Mouse (Mus musculus): ENCODE measurements around the gene Psmd11. TPM values are rescaled to one million over a fixed set of nuclear protein-coding genes. Genes with fewer than 3 reads are reported as not detected.

The Psmd11 gene
- polyA plus RNA-seq, 1 experiment from 2014 or later: 348 TPM

GRCm38 (mm10) chr11:80505581-80505980 lies 77.2 kb downstream of the Psmd11 start:
- Histone ChIP-seq H3K4me1 (ENCODE audit: control insufficient read depth, insufficient read depth, low read length) (peaks cover 9% of the 10 kb centered on the region), H3K4me3 (ENCODE audit: low read depth, low read length) (no peak overlapping the region), H3K27me3 (ENCODE audit: control insufficient read depth, insufficient read depth, low read length) (no peaks in the 10 kb centered on the region), H3K27ac (replicated peaks; ENCODE audit: low read depth, low read length) (no peak overlapping the region), H3K4me2 (ENCODE audit: low read depth, low read length) (no peak overlapping the region), H3K9me3 (replicated peaks; ENCODE audit: control insufficient read depth, low read length) (no peaks in the 10 kb centered on the region), H3K36me3 (replicated peaks; ENCODE audit: control insufficient read depth, insufficient read depth, low read depth, low read length) (no peaks in the 10 kb centered on the region), H3K9ac (replicated peaks; ENCODE audit: low read length) (no peak overlapping the region)
- ATAC-seq (replicated peaks; ENCODE audit: insufficient number of reproducible peaks, low FRiP score, low TSS enrichment, low read depth) (no peak), DNase-seq (ENCODE audit: low spot score) (no peak)
- WGBS: 76% methylated on average over 3 of the region's 3 CpGs

DNA sequence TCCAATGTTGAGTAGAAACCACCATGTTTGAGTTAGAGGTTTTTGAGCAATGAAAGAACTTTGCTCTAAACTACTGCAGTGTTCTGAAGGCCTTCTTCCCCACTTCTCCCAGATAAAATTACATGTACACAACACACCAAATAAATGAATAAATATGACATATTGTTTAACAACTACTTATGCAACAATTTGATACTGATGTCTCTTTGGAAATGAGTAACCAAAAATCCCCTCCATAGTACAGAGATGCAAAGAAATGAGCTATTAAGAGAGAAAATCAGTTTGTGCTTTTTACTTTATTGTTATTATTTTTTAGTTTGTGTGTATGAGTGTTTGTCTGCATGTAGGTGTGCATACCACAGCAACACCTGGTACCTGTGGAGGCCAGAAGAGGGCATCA lies 78.1 kb downstream of the Psmd11 start:
- Histone ChIP-seq H3K4me3 (ENCODE audit: low read depth, low read length) (no peak overlapping the region), H3K9ac (replicated peaks; ENCODE audit: low read length) (no peak overlapping the region), H3K27me3 (ENCODE audit: control insufficient read depth, insufficient read depth, low read length) (no peaks in the 10 kb centered on the region), H3K36me3 (replicated peaks; ENCODE audit: control insufficient read depth, insufficient read depth, low read depth, low read length) (no peaks in the 10 kb centered on the region), H3K4me1 (ENCODE audit: control insufficient read depth, insufficient read depth, low read length) (peaks cover 9% of the 10 kb centered on the region), H3K9me3 (replicated peaks; ENCODE audit: control insufficient read depth, low read length) (no peaks in the 10 kb centered on the region), H3K27ac (replicated peaks; ENCODE audit: low read depth, low read length) (no peak overlapping the region), H3K4me2 (ENCODE audit: low read depth, low read length) (no peak overlapping the region)
- no peak for DNase-seq (ENCODE audit: low spot score)
- ATAC-seq (replicated peaks; ENCODE audit: insufficient number of reproducible peaks, low FRiP score, low TSS enrichment, low read depth): no peak

DNA sequence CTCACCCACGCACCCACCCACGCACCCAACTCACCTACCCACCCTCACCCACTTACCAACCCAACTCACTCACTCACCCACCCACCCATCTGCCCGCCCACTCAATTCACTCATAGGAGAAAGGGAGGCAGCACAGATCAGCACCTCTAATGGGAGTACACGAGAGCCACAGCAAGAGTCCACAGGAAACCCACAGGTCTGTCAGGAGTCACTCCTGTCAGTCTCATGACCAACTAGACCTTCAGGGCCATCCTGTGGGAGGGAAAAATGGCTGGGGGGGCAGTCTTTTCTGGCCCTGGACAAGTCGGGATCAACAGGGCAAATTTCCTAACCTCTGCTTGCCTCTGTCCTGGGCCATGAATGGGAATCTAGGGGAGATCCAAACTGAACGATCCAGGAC lies 79.4 kb downstream of the Psmd11 start:
- Histone ChIP-seq H3K36me3 (replicated peaks; ENCODE audit: control insufficient read depth, insufficient read depth, low read depth, low read length) (no peaks in the 10 kb centered on the region), H3K4me1 (ENCODE audit: control insufficient read depth, insufficient read depth, low read length) (peaks cover 9% of the 10 kb centered on the region), H3K9ac (replicated peaks; ENCODE audit: low read length) (no peak overlapping the region), H3K4me2 (ENCODE audit: low read depth, low read length) (no peak overlapping the region), H3K9me3 (replicated peaks; ENCODE audit: control insufficient read depth, low read length) (no peaks in the 10 kb centered on the region), H3K27ac (replicated peaks; ENCODE audit: low read depth, low read length) (no peak overlapping the region), H3K27me3 (ENCODE audit: control insufficient read depth, insufficient read depth, low read length) (no peaks in the 10 kb centered on the region), H3K4me3 (ENCODE audit: low read depth, low read length) (no peak overlapping the region)
- DNase-seq (ENCODE audit: low spot score) (no peak), ATAC-seq (replicated peaks; ENCODE audit: insufficient number of reproducible peaks, low FRiP score, low TSS enrichment, low read depth) (no peak)
- 90% methylated on average over 6 of the region's 6 CpGs for WGBS

- no peaks in the 10 kb centered on the region for H3K27me3 ChIP-seq (ENCODE audit: control insufficient read depth, insufficient read depth, low read length)
- ATAC-seq (replicated peaks; ENCODE audit: insufficient number of reproducible peaks, low FRiP score, low TSS enrichment, low read depth) (no peak), DNase-seq (ENCODE audit: low spot score) (peak; percentile 19)
- no peaks in the 10 kb centered on the region for H3K9me3 ChIP-seq (replicated peaks; ENCODE audit: control insufficient read depth, low read length)
- no peak overlapping the region for H3K9ac ChIP-seq (replicated peaks; ENCODE audit: low read length)
- no peak overlapping the region for H3K4me2 ChIP-seq (ENCODE audit: low read depth, low read length)
- peaks cover 9% of the 10 kb centered on the region for H3K4me1 ChIP-seq (ENCODE audit: control insufficient read depth, insufficient read depth, low read length)
- WGBS: 38% methylated on average over 19 of the region's 19 CpGs
- H3K4me3 ChIP-seq (ENCODE audit: low read depth, low read length): no peak overlapping the region
- H3K36me3 ChIP-seq (replicated peaks; ENCODE audit: control insufficient read depth, insufficient read depth, low read depth, low read length): no peaks in the 10 kb centered on the region
- H3K27ac ChIP-seq (replicated peaks; ENCODE audit: low read depth, low read length): no peak overlapping the region
Measured at GRCm38 (mm10) chr11:80508361-80509175, 80.2 kb downstream of the Psmd11 start.

GRCm38 (mm10) chr11:80509176-80509506 lies 80.7 kb downstream of the Psmd11 start:
- DNase-seq (ENCODE audit: low spot score) (no peak), ATAC-seq (replicated peaks; ENCODE audit: insufficient number of reproducible peaks, low FRiP score, low TSS enrichment, low read depth) (no peak)
- H3K4me1 ChIP-seq (ENCODE audit: control insufficient read depth, insufficient read depth, low read length): peaks cover 4% of the 10 kb centered on the region
- H3K36me3 ChIP-seq (replicated peaks; ENCODE audit: control insufficient read depth, insufficient read depth, low read depth, low read length): no peaks in the 10 kb centered on the region
- no peak overlapping the region for H3K9ac ChIP-seq (replicated peaks; ENCODE audit: low read length)
- H3K4me3 ChIP-seq (ENCODE audit: low read depth, low read length): no peak overlapping the region
- no peak overlapping the region for H3K27ac ChIP-seq (replicated peaks; ENCODE audit: low read depth, low read length)
- 71% methylated on average over 5 of the region's 5 CpGs for WGBS
- no peaks in the 10 kb centered on the region for H3K27me3 ChIP-seq (ENCODE audit: control insufficient read depth, insufficient read depth, low read length)
- no peak overlapping the region for H3K4me2 ChIP-seq (ENCODE audit: low read depth, low read length)
- no peaks in the 10 kb centered on the region for H3K9me3 ChIP-seq (replicated peaks; ENCODE audit: control insufficient read depth, low read length)

- no peaks in the 10 kb centered on the region for H3K9me3 ChIP-seq (replicated peaks; ENCODE audit: control insufficient read depth, low read length)
- ATAC-seq (replicated peaks; ENCODE audit: insufficient number of reproducible peaks, low FRiP score, low TSS enrichment, low read depth): no peak
Measured at GRCm38 (mm10) chr11:80510124-80510523, 81.7 kb downstream of the Psmd11 start.

GRCm38 (mm10) chr11:80512313-80513056 lies 84.1 kb downstream of the Psmd11 start:
- no peak for DNase-seq (ENCODE audit: low spot score)
- no peak overlapping the region for H3K4me2 ChIP-seq (ENCODE audit: low read depth, low read length)
- 71% methylated on average over 19 of the region's 19 CpGs for WGBS
- H3K9me3 ChIP-seq (replicated peaks; ENCODE audit: control insufficient read depth, low read length): no peaks in the 10 kb centered on the region
- no peaks in the 10 kb centered on the region for H3K27me3 ChIP-seq (ENCODE audit: control insufficient read depth, insufficient read depth, low read length)
- H3K9ac ChIP-seq (replicated peaks; ENCODE audit: low read length): no peak overlapping the region
- H3K4me3 ChIP-seq (ENCODE audit: low read depth, low read length): no peak overlapping the region
- H3K4me1 ChIP-seq (ENCODE audit: control insufficient read depth, insufficient read depth, low read length): no peaks in the 10 kb centered on the region
- H3K27ac ChIP-seq (replicated peaks; ENCODE audit: low read depth, low read length): no peak overlapping the region
- ATAC-seq (replicated peaks; ENCODE audit: insufficient number of reproducible peaks, low FRiP score, low TSS enrichment, low read depth): no peak
- no peaks in the 10 kb centered on the region for H3K36me3 ChIP-seq (replicated peaks; ENCODE audit: control insufficient read depth, insufficient read depth, low read depth, low read length)

More at GRCm38 (mm10) chr11:80510124-80510523, 81.7 kb downstream of the Psmd11 start:
- H3K9ac ChIP-seq (replicated peaks; ENCODE audit: low read length): no peak overlapping the region
- H3K4me2 ChIP-seq (ENCODE audit: low read depth, low read length): no peak overlapping the region
- 87% methylated on average over 10 of the region's 10 CpGs for WGBS
- no peak for DNase-seq (ENCODE audit: low spot score)
- no peaks in the 10 kb centered on the region; the same call in 1 of the 2 replicates for H3K4me1 ChIP-seq (ENCODE audit: control insufficient read depth, insufficient read depth, low read length)
- H3K36me3 ChIP-seq (replicated peaks; ENCODE audit: control insufficient read depth, insufficient read depth, low read depth, low read length): no peaks in the 10 kb centered on the region
- H3K4me3 ChIP-seq (ENCODE audit: low read depth, low read length): no peak overlapping the region
- H3K27ac ChIP-seq (replicated peaks; ENCODE audit: low read depth, low read length): no peak overlapping the region
- no peaks in the 10 kb centered on the region for H3K27me3 ChIP-seq (ENCODE audit: control insufficient read depth, insufficient read depth, low read length)

DNA sequence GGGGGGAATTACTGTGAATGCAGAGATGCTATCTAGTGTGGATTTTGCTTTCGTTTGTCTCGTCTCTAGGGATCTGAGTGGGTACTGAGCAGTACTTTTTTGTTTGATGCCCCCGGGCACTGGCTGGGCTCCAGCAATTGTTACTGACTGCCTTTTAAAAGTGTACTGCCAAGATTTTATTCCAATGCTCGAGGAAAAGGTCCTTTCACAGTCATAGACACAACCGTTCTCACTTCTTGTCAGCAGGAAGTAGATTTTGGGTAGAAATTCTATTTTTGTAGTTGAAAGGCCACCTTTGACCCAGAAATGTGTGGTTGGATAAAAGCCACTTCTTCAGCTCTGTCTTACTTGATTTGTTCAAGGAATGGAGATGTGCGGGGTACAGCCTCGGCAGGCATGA lies 85.4 kb downstream of the Psmd11 start:
- Histone ChIP-seq H3K9ac (replicated peaks; ENCODE audit: low read length) (no peak overlapping the region), H3K27ac (replicated peaks; ENCODE audit: low read depth, low read length) (no peak overlapping the region), H3K27me3 (ENCODE audit: control insufficient read depth, insufficient read depth, low read length) (no peaks in the 10 kb centered on the region), H3K36me3 (replicated peaks; ENCODE audit: control insufficient read depth, insufficient read depth, low read depth, low read length) (no peaks in the 10 kb centered on the region), H3K4me2 (ENCODE audit: low read depth, low read length) (no peak overlapping the region), H3K4me1 (ENCODE audit: control insufficient read depth, insufficient read depth, low read length) (no peaks in the 10 kb centered on the region), H3K9me3 (replicated peaks; ENCODE audit: control insufficient read depth, low read length) (no peaks in the 10 kb centered on the region), H3K4me3 (ENCODE audit: low read depth, low read length) (no peak overlapping the region)
- no peak for DNase-seq (ENCODE audit: low spot score)
- no peak for ATAC-seq (replicated peaks; ENCODE audit: insufficient number of reproducible peaks, low FRiP score, low TSS enrichment, low read depth)
- 45% methylated on average over 7 of the region's 7 CpGs for WGBS
